Mouse (Mus musculus) C2C12 (cell line): ENCODE data around the gene Gm45213.

Experiments
- CTCF ChIP-seq: IDR thresholded peaks from one replicate; pipeline ENCODE4 v1.5.1; 2011; ENCODE audit not compliant: control insufficient read depth, insufficient read depth, insufficient read length
- MAX ChIP-seq: IDR thresholded peaks from one replicate; pipeline ENCODE4 v1.6.1; 2011; ENCODE audit warnings: mild to moderate bottlenecking, control low read depth
- MYOG ChIP-seq: IDR thresholded peaks from one replicate; pipeline ENCODE4 v1.6.1; 2011; ENCODE audit not compliant: control insufficient read depth, insufficient read length; ENCODE audit errors: extremely low read depth
- USF1 ChIP-seq: IDR thresholded peaks from one replicate; pipeline ENCODE4 v1.6.1; 2011; ENCODE audit warnings: low read depth, mild to moderate bottlenecking, control low read depth, moderate library complexity

DNA sequence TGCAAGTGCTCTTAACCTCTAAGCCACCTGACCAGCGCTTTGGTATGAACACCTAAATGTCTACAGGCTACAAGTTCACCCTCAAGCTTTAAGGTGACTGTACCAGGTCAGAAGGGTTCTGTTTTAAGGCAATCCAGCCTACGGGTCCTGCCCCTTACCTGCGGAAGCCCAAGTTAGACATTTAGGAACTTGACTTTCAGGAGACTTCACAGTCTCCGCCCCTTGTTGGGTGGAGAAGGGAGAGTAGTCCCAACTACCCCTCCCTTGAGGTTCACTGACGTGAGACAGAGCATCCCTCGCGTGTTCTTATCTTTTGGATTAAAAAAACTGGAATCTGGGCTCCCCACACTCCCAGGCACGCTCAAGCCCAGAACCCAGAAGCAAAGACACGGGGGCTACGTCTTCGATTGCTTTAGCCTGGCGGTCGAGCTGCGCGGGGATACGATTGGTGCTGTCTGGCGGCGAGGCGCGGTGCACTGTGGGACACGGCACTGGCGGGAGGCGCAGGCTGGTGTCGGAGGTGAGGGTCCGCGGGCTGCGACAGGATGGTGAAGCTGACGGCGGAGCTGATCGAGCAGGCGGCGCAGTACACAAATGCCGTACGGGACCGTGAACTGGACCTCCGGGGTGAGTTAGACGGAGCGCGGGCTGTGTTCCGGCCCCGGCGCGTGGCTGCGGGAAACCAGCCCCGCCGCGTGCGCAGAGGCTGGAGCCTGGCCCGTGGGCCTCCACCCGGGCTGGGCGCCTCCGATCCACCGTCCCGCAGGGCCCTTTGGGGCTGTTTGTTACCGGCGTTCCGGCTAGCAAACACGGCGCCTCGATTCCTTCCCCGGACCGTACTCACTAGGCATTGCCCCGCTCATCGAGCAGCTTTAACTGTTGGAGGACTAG is 16.9 kb downstream of the Gm45213 start:
- TF ChIP-seq CTCF (no peak), USF1 (no peak), MAX (peak; percentile 59), MYOG (no peak)
